Mouse (Mus musculus) lung, adult 18-20 months (tissue): Measurements from ENCODE around the gene Tmed10.

Experiments used
- DNase-seq, 2 experiments: peaks; one replicate each; pipeline ENCODE4 v3.0.0; 2022; ENCODE audit warnings: mixed read lengths in 2 of 2

The Tmed10 gene

GRCm38 (mm10) chr12:85373591-85374560 lies 771 bp downstream of the Tmed10 start:
- DNase-seq = peak; percentile 79 to 82

GRCm38 (mm10) chr12:85372068-85372665 lies 2.5 kb downstream of the Tmed10 start:
- no peak for DNase-seq

GRCm38 (mm10) chr12:85368441-85369063 lies 6.1 kb downstream of the Tmed10 start:
- DNase-seq = peak in 1 of 2 experiments; percentile 66

- DNase-seq = no peak
Measured at GRCm38 (mm10) chr12:85366271-85366670, 8.4 kb downstream of the Tmed10 start.

- DNase-seq = no peak
Measured at GRCm38 (mm10) chr12:85362510-85362909, 12.1 kb downstream of the Tmed10 start.

GRCm38 (mm10) chr12:85361580-85361979 lies 13.1 kb downstream of the Tmed10 start:
- no peak for DNase-seq

- DNase-seq = no peak
Measured at GRCm38 (mm10) chr12:85361165-85361564, 13.5 kb downstream of the Tmed10 start.

- no peak for DNase-seq
Measured at GRCm38 (mm10) chr12:85354061-85354460, 20.6 kb downstream of the Tmed10 start.

GRCm38 (mm10) chr12:85350407-85351232 lies 24.0 kb downstream of the Tmed10 start:
- peak; percentile 32 to 33 for DNase-seq

GRCm38 (mm10) chr12:85348338-85348737 lies 26.3 kb downstream of the Tmed10 start:
- peak; percentile 34 to 43 for DNase-seq

GRCm38 (mm10) chr12:85347196-85347595 lies 27.5 kb downstream of the Tmed10 start:
- DNase-seq = no peak

- peak in 1 of 2 experiments; percentile 66 for DNase-seq
Measured at GRCm38 (mm10) chr12:85346374-85346773, 28.3 kb downstream of the Tmed10 start.

- DNase-seq = no peak
Measured at GRCm38 (mm10) chr12:85345559-85345958, 29.1 kb downstream of the Tmed10 start.

GRCm38 (mm10) chr12:85344252-85344651 lies 30.4 kb downstream of the Tmed10 start:
- no peak for DNase-seq

- no peak for DNase-seq
Measured at GRCm38 (mm10) chr12:85342310-85342709, 32.3 kb downstream of the Tmed10 start.

- DNase-seq = peak in 1 of 2 experiments; percentile 40
Measured at GRCm38 (mm10) chr12:85341131-85341530, 33.5 kb downstream of the Tmed10 start.

- DNase-seq = peak; percentile 59 to 67
Measured at GRCm38 (mm10) chr12:85339947-85340346, 34.7 kb downstream of the Tmed10 start.

- peak; percentile 93 to 95 for DNase-seq
Measured at GRCm38 (mm10) chr12:85339243-85339729, 35.4 kb downstream of the Tmed10 start, which contains the start of gene Nek9. Gene Nek9, minus strand, starts transcription at chr12:85339362.

GRCm38 (mm10) chr12:85338815-85339214 lies 35.8 kb downstream of the Tmed10 start:
- DNase-seq = no peak

GRCm38 (mm10) chr12:85337567-85338311 lies 36.9 kb downstream of the Tmed10 start:
- no peak for DNase-seq

- DNase-seq = peak; percentile 31 to 62
Measured at GRCm38 (mm10) chr12:85330153-85330552, 44.5 kb downstream of the Tmed10 start.
